Mouse (Mus musculus): ENCODE measurements around the gene Jph3.

DNA sequence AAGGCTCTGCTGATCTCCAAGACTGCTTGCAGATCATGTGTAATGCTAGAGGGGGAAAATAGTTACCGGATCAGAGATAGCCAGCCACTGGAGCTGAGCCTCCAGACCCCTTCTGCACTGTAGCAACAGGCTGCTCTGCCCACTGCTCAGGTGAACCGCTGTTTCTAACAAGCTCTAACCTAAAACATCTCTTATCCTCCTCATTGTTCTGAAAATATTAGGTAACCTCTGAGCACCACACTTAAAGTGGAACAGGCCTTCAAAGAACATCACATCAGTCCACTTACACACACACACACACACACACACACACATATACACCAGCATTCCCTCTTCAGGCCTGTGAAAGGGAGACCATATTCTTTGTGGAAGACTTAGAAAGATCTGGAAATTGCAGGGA, 102.6 kb downstream of the Jph3 start:
- TF ChIP-seq CTCF (IDR thresholded peaks at IDR 0.05; ENCODE audit: borderline replicate concordance, insufficient read depth, low read length) (no peak), POLR2A (IDR thresholded peaks at IDR 0.05; ENCODE audit: low read depth, low read length) (no peak)
